Mouse (Mus musculus) C2C12 (cell line): Measurements from ENCODE around the gene Limd1.

ENCODE experiments used
- CEBPB ChIP-seq: IDR thresholded peaks from one replicate; pipeline ENCODE4 v1.6.1; 2011; ENCODE audit warnings: low read depth, mild to moderate bottlenecking, control low read depth, moderate library complexity
- CTCF ChIP-seq: IDR thresholded peaks from one replicate; pipeline ENCODE4 v1.5.1; 2011; ENCODE audit not compliant: control insufficient read depth, insufficient read depth, insufficient read length
- FOSL1 ChIP-seq: IDR thresholded peaks from one replicate; pipeline ENCODE4 v1.8.0; 2011; ENCODE audit warnings: mild to moderate bottlenecking, low read length; ENCODE audit not compliant: poor library complexity, insufficient read depth, severe bottlenecking
- MAX ChIP-seq: IDR thresholded peaks from one replicate; pipeline ENCODE4 v1.6.1; 2011; ENCODE audit warnings: mild to moderate bottlenecking, control low read depth
- MYOD1 ChIP-seq: IDR thresholded peaks from one replicate; pipeline ENCODE4 v1.6.1; 2011; ENCODE audit warnings: low read depth; ENCODE audit not compliant: control insufficient read depth, insufficient read length
- MYOG ChIP-seq: IDR thresholded peaks from one replicate; pipeline ENCODE4 v1.6.1; 2011; ENCODE audit not compliant: control insufficient read depth, insufficient read length; ENCODE audit errors: extremely low read depth
- USF1 ChIP-seq: IDR thresholded peaks from one replicate; pipeline ENCODE4 v1.6.1; 2011; ENCODE audit warnings: low read depth, mild to moderate bottlenecking, control low read depth, moderate library complexity

DNA sequence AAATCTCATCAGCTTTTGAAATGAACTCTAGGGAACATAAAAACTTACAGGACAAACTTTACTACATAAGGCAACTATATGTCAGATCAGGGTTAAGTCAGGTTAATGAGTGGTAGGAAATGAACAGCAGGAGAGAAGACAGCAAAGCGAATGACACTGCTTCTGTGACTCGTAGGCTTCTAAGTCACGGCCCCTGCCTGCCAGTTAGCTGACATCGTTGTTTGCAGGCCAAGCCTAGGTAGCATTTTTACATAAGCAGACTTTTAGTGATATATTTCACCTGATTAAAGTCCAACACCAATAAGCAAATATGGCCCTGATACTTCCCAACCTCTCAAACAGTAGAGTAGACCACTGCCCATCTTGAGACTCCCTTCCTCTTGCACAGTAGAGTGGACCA lies 59.7 kb downstream of the Limd1 start:
- TF ChIP-seq CTCF (no peak), MYOG (no peak), MAX (no peak), MYOD1 (no peak), CEBPB (no peak), USF1 (no peak), FOSL1 (no peak)
